8 mouse cellular contexts compared by ENCODE assay signal in the genomic region with DNA sequence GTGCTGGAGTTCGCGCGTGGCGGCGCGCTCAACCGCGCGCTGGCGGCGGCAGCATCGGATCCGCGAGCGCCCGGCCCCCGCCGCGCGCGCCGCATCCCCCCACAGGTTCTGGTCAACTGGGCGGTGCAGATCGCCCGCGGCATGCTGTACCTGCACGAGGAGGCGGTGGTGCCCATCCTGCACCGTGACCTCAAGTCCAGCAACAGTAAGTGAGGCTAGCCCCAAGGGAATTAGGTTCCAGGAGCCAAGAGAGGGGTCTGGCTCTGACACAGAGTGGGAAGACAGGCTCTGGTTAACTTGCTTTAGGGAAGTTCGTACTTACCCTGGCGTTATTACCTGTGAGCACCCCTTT. TPM values are rescaled to one million over a fixed set of nuclear protein-coding genes. Genes with fewer than 3 reads are reported as not detected.
DNase-seq lines count a peak whose midpoint lies in the region; ATAC-seq and TF ChIP-seq lines count a peak whose summit lies in the region.

No protein-coding gene starts in this region.

- no peak for TF ChIP-seq CTCF in gastrocnemius, adult 2 months (IDR thresholded peaks at IDR 0.05)
- no peak for TF ChIP-seq CTCF in G1E (IDR thresholded peaks at IDR 0.05; ENCODE audit: low read depth, low read length)

- H3K27ac ChIP-seq in gastrocnemius, adult 2 months: no peak overlapping the region
- H3K27ac ChIP-seq in hindbrain, embryonic 14.5 days: no peak overlapping the region
- no peak overlapping the region for H3K27ac ChIP-seq in liver, embryonic 16.5 days (ENCODE audit: low read length)

- H3K27me3 ChIP-seq in G1E (ENCODE audit: insufficient read depth, low read length): no peaks in the 10 kb centered on the region
- H3K27me3 ChIP-seq in hindbrain, embryonic 14.5 days (ENCODE audit: control insufficient read depth, insufficient read depth, low read length): peaks cover 66% of the 10 kb centered on the region
- peaks cover 40% of the 10 kb centered on the region for H3K27me3 ChIP-seq in liver, embryonic 16.5 days (ENCODE audit: control insufficient read depth, insufficient read depth, low read depth, low read length)

- H3K4me3 ChIP-seq in gastrocnemius, adult 2 months: peak overlapping the region; percentile 69
- H3K4me3 ChIP-seq in G1E (ENCODE audit: low read depth, low read length): peak overlapping the region; percentile 16; the same call in 1 of the 2 replicates
- H3K4me3 ChIP-seq in hindbrain, embryonic 14.5 days (replicated peaks; ENCODE audit: low read length): peak overlapping the region; percentile 56
- peak overlapping the region; percentile 52 for H3K4me3 ChIP-seq in liver, embryonic 16.5 days (ENCODE audit: low read depth, low read length)

- intact Hi-C loops in gastrocnemius, adult 2 months (cut with DNase I): no loop called here

- WGBS in hindbrain, embryonic 14.5 days: 4% methylated on average over 31 of the region's 31 CpGs
- 3% methylated on average over 27 of the region's 31 CpGs for WGBS in liver, embryonic 16.5 days (ENCODE audit: insufficient replicate concordance)

- no peak for DNase-seq in gastrocnemius, adult 2 months
- no peak for DNase-seq in gastrocnemius, postnatal 25 days
- DNase-seq in G1E (ENCODE audit: low spot score): no peak
- DNase-seq in hindbrain, embryonic 14.5 days (ENCODE audit: low spot score): no peak
- no peak for DNase-seq in urinary bladder, postnatal 36 days (ENCODE audit: low spot score in 2 of 2)
- no peak for DNase-seq in Muller cell, postnatal 12 days (ENCODE audit: inconsistent ontology term)
- DNase-seq in gastrocnemius, postnatal 4 days (ENCODE audit: low spot score in 2 of 2): no peak

- H3K36me3 ChIP-seq in G1E (replicated peaks): no peaks in the 10 kb centered on the region
- H3K36me3 ChIP-seq in hindbrain, embryonic 14.5 days (replicated peaks; ENCODE audit: control insufficient read depth, insufficient read depth): no peaks in the 10 kb centered on the region
- no peaks in the 10 kb centered on the region for H3K36me3 ChIP-seq in liver, embryonic 16.5 days (ENCODE audit: control insufficient read depth, insufficient read depth)

- H3K4me2 ChIP-seq in hindbrain, embryonic 14.5 days (replicated peaks): peak overlapping the region; percentile 74
- H3K4me2 ChIP-seq in liver, embryonic 16.5 days (ENCODE audit: low read depth, low read length): peak overlapping the region; percentile 68

- H3K9ac ChIP-seq in hindbrain, embryonic 14.5 days: peak overlapping the region; percentile 58
- no peak overlapping the region for H3K9ac ChIP-seq in liver, embryonic 16.5 days (ENCODE audit: low read depth, low read length)

- ATAC-seq in G1E (ENCODE audit: extremely low read depth, insufficient number of reproducible peaks, low FRiP score, poor library complexity, severe bottlenecking): no peak
- ATAC-seq in hindbrain, embryonic 14.5 days (ENCODE audit: low FRiP score): peak; percentile 31; the same call in 1 of the 2 replicates
- ATAC-seq in liver, embryonic 16.5 days (ENCODE audit: low read depth): no peak

- no peaks in the 10 kb centered on the region for H3K4me1 ChIP-seq in G1E (ENCODE audit: insufficient read depth, low read depth, low read length)
- H3K4me1 ChIP-seq in hindbrain, embryonic 14.5 days (replicated peaks; ENCODE audit: control insufficient read depth, insufficient read depth, low read length): peaks cover 5% of the 10 kb centered on the region; the same call in 1 of the 2 replicates
- H3K4me1 ChIP-seq in liver, embryonic 16.5 days (ENCODE audit: control insufficient read depth, low read depth, low read length): no peaks in the 10 kb centered on the region; the same call in 1 of the 2 replicates

- H3K9me3 ChIP-seq in G1E (replicated peaks): peaks cover 89% of the 10 kb centered on the region
- H3K9me3 ChIP-seq in hindbrain, embryonic 14.5 days (ENCODE audit: control insufficient read depth, low read length): 0 out of 2 replicates have a peak, but pooled peaks cover 4% of the 10 kb centered on the region
- no peaks in the 10 kb centered on the region for H3K9me3 ChIP-seq in liver, embryonic 16.5 days (replicated peaks; ENCODE audit: control insufficient read depth, low read length)

RNA-seq across cellular contexts. Expression of a gene that starts 1.0 kb away (rescaled TPM):
- total RNA-seq in gastrocnemius, adult 2 months (2021): under 1 TPM in 1 of 2 experiments, not detected in 1; 0.05 TPM
- total RNA-seq in gastrocnemius, postnatal 25 days (2021): under 1 TPM; 0.05 to 0.08 TPM
- not detected in 2 replicates for total RNA-seq in G1E (2014; fragmentation: Nextera tagmentation)
- 0.05 TPM in 1 of 2 replicates, not detected in the other for total RNA-seq in G1E (2017)
- not detected in 2 replicates for polyA plus RNA-seq in G1E (2012)
- 0.99 and 1.0 TPM in 2 replicates for polyA plus RNA-seq in hindbrain, embryonic 14.5 days (2014; fragmentation: Nextera tagmentation; extraction: Ambion mirVana)
- 0.08 and 0.21 TPM in 2 replicates for polyA plus RNA-seq in liver, embryonic 16.5 days (2015; fragmentation: Nextera tagmentation; extraction: Ambion mirVana)
- total RNA-seq in gastrocnemius, postnatal 4 days (2021): under 1 TPM; 0.16 to 0.22 TPM

RNA-seq across cellular contexts. Expression of a gene that starts 13.1 kb away (rescaled TPM):
- under 1 TPM; 0.20 to 0.39 TPM for total RNA-seq in gastrocnemius, adult 2 months (2021)
- total RNA-seq in gastrocnemius, postnatal 25 days (2021): under 1 TPM; 0.29 to 0.41 TPM
- total RNA-seq in G1E (2014; fragmentation: Nextera tagmentation) (not detected in 2 replicates), G1E (2017) (0.12 and 0.16 TPM in 2 replicates)
- not detected in 2 replicates for polyA plus RNA-seq in G1E (2012)
- polyA plus RNA-seq in hindbrain, embryonic 14.5 days (2014; fragmentation: Nextera tagmentation; extraction: Ambion mirVana): 4.2 and 5.1 TPM in 2 replicates
- polyA plus RNA-seq in liver, embryonic 16.5 days (2015; fragmentation: Nextera tagmentation; extraction: Ambion mirVana): 0.06 and 0.07 TPM in 2 replicates
- total RNA-seq in gastrocnemius, postnatal 4 days (2021): under 1 TPM; 0.59 to 0.88 TPM

Comparison
In these comparisons a context has a peak if more than half of its experiments do, and no peak if none do; other contexts are left out.
1. H3K4me3 ChIP-seq: peak in every context shown above with its lines; median percentile 69 in gastrocnemius, adult 2 months; 56 in hindbrain, embryonic 14.5 days; 52 in liver, embryonic 16.5 days; 16 in G1E.